Mouse (Mus musculus) CH12.LX (cell line): ENCODE results near the gene Ptgir. TPM values are rescaled to one million over a fixed set of nuclear protein-coding genes. Genes with fewer than 3 reads are reported as not detected.

Source experiments
- DNase-seq: peaks from one replicate; pipeline ENCODE4 v3.0.0-alpha.2; 2013; ENCODE audit errors: extremely low read depth
- H3K27ac ChIP-seq: 2 replicates; pipeline ENCODE4 v1.5.1; 2012; ENCODE audit warnings: low read depth, mild to moderate bottlenecking, control low read depth, moderate library complexity; ENCODE audit not compliant: insufficient read depth
- H3K27me3 ChIP-seq: replicated peaks from 2 replicates; pipeline ENCODE3; 2012; ENCODE audit warnings: inconsistent platforms
- H3K36me3 ChIP-seq, 2 experiments: replicated peaks in 1 of 2; 2 replicates each; pipeline versions ENCODE3 to v1.6.1; 2012; ENCODE audit warnings: inconsistent platforms in 1 of 2, low read length in 1 of 2, mild to moderate bottlenecking in 1 of 2, mixed read lengths in 1 of 2, moderate library complexity in 1 of 2; ENCODE audit not compliant: control insufficient read depth in 1 of 2, insufficient read depth in 1 of 2
- H3K4me1 ChIP-seq, 2 experiments: 2 replicates each; pipeline ENCODE4 v1.6.1; 2012; ENCODE audit warnings: inconsistent platforms in 1 of 2, moderate library complexity in 1 of 2; ENCODE audit not compliant: insufficient read depth in 2 of 2, control insufficient read depth in 1 of 2
- H3K4me2 ChIP-seq: 2 replicates; pipeline ENCODE4 v1.6.1; 2012; ENCODE audit warnings: low read depth, mild to moderate bottlenecking, control low read depth; ENCODE audit not compliant: poor library complexity, insufficient read depth, severe bottlenecking
- H3K4me3 ChIP-seq, 3 experiments: fragments of 150-350 bp in 1 of 3; sonication (generic) in 1 of 3; replicated peaks in 1 of 3; 2 replicates each; pipeline versions ENCODE3 to v1.5.1; 2011 to 2012; ENCODE audit warnings: low read depth in 2 of 3, low read length in 2 of 3, mild to moderate bottlenecking in 2 of 3, moderate library complexity in 2 of 3, control low read depth in 1 of 3, improper control_type of control experiment in 1 of 3, inconsistent platforms in 1 of 3, mixed read lengths in 1 of 3; ENCODE audit not compliant: poor library complexity in 1 of 3
- H3K79me2 ChIP-seq: replicated peaks from 2 replicates; pipeline ENCODE4 v1.6.1; 2012; ENCODE audit warnings: mild to moderate bottlenecking, moderate library complexity; ENCODE audit not compliant: control insufficient read depth, poor library complexity, insufficient read depth, severe bottlenecking; ENCODE audit errors: extremely low read depth
- H3K9ac ChIP-seq: 2 replicates; pipeline ENCODE4 v1.6.1; 2012; ENCODE audit warnings: low read depth, mild to moderate bottlenecking, control low read depth, moderate library complexity; ENCODE audit not compliant: insufficient read depth
- H3K9me3 ChIP-seq: replicated peaks from 2 replicates; pipeline ENCODE3; 2012; ENCODE audit warnings: low read length, inconsistent platforms, mixed read lengths
- BHLHE40 ChIP-seq: IDR thresholded peaks from 2 replicates; pipeline ENCODE4 v1.6.1; 2011; ENCODE audit warnings: mild to moderate bottlenecking, low read depth, low read length, improper control_type of control experiment
- CHD1 ChIP-seq: IDR thresholded peaks from 2 replicates; pipeline ENCODE4 v1.6.1; 2012; ENCODE audit warnings: low read depth, low read length, improper control_type of control experiment, inconsistent platforms
- CHD2 ChIP-seq: IDR thresholded peaks from 2 replicates; pipeline ENCODE4 v1.6.1; 2011; ENCODE audit warnings: low read length, improper control_type of control experiment
- CTCF ChIP-seq, 2 experiments: IDR thresholded peaks in 1 of 2; conservative IDR thresholded peaks in 1 of 2; 2 replicates each; pipeline ENCODE4 v1.5.1; 2011 to 2012; ENCODE audit warnings: low read depth in 2 of 2, low read length in 2 of 2, improper control_type of control experiment in 1 of 2, inconsistent platforms in 1 of 2, mild to moderate bottlenecking in 1 of 2, moderate library complexity in 1 of 2
- ELF1 ChIP-seq: IDR thresholded peaks from 2 replicates; pipeline ENCODE4 v1.6.1; 2014; ENCODE audit warnings: low read depth, mild to moderate bottlenecking, inconsistent platforms, low read length, improper control_type of control experiment
- HCFC1 ChIP-seq: IDR thresholded peaks from 2 replicates; pipeline ENCODE4 v1.6.1; 2012; ENCODE audit warnings: low read depth, mild to moderate bottlenecking, inconsistent platforms, low read length, improper control_type of control experiment
- IRF4 ChIP-seq: IDR thresholded peaks from 2 replicates; pipeline ENCODE4 v1.6.1; 2014; ENCODE audit warnings: low read depth, mild to moderate bottlenecking, inconsistent platforms, low read length, improper control_type of control experiment
- MEF2A ChIP-seq: IDR thresholded peaks from 2 replicates; pipeline ENCODE4 v1.6.1; 2014; ENCODE audit warnings: low read depth, mild to moderate bottlenecking, inconsistent platforms, low read length, improper control_type of control experiment, borderline replicate concordance
- MXI1 ChIP-seq: IDR thresholded peaks from 2 replicates; pipeline ENCODE4 v1.6.1; 2011; ENCODE audit warnings: mild to moderate bottlenecking, low read depth, low read length, improper control_type of control experiment
- MYC ChIP-seq: IDR thresholded peaks from 2 replicates; pipeline ENCODE4 v1.6.1; 2011; ENCODE audit warnings: low read depth, mild to moderate bottlenecking, improper control_type of control experiment, low read length
- NELFE ChIP-seq: IDR thresholded peaks from 2 replicates; pipeline ENCODE4 v1.6.1; 2011; ENCODE audit warnings: low read depth, low read length, improper control_type of control experiment
- NRF1 ChIP-seq: IDR thresholded peaks from 2 replicates; pipeline ENCODE4 v1.6.1; 2014; ENCODE audit warnings: low read depth, mild to moderate bottlenecking, inconsistent platforms, low read length, improper control_type of control experiment, moderate library complexity
- POLR2A ChIP-seq: IDR thresholded peaks from 2 replicates; pipeline ENCODE4 v1.6.1; 2011; ENCODE audit warnings: low read depth, mild to moderate bottlenecking, improper control_type of control experiment, low read length
- RAD21 ChIP-seq: IDR thresholded peaks from 2 replicates; pipeline ENCODE4 v1.6.1; 2011; ENCODE audit warnings: low read depth, mild to moderate bottlenecking, low read length, improper control_type of control experiment, moderate library complexity
- SIN3A ChIP-seq: IDR thresholded peaks from 2 replicates; pipeline ENCODE4 v1.6.1; 2012; ENCODE audit warnings: low read length, improper control_type of control experiment, inconsistent platforms
- SMC3 ChIP-seq: IDR thresholded peaks from 2 replicates; pipeline ENCODE4 v1.6.1; 2011; ENCODE audit warnings: low read depth, low read length, improper control_type of control experiment
- USF1 ChIP-seq: IDR thresholded peaks from 2 replicates; pipeline ENCODE4 v1.6.1; 2014; ENCODE audit warnings: low read depth, mild to moderate bottlenecking, inconsistent platforms, low read length, improper control_type of control experiment
- ZC3H11A ChIP-seq: IDR thresholded peaks from 2 replicates; pipeline ENCODE4 v1.6.1; 2012; ENCODE audit warnings: low read depth, mild to moderate bottlenecking, inconsistent platforms, low read length, improper control_type of control experiment
- ZKSCAN1 ChIP-seq: IDR thresholded peaks from 2 replicates; pipeline ENCODE4 v1.6.1; 2012; ENCODE audit warnings: low read depth, inconsistent platforms, low read length, improper control_type of control experiment, borderline replicate concordance
- dilution Hi-C: fragments of 300-500 bp; cut with MboI; formaldehyde crosslinking; loops from 2 replicates; pipeline ENCODE4 v1.14.3; 2020; ENCODE audit warnings: low sequenced_read_pairs; ENCODE audit not compliant: extremely low pct_unique_long_range_greater_than_20kb, extremely low pct_ligation_motif_present
- in situ Hi-C: fragments of 300-500 bp; cut with MboI; formaldehyde crosslinking; loops from 3 replicates; pipeline ENCODE4 v1.14.3; 2019; ENCODE audit warnings: low sequenced_read_pairs, low pct_ligation_motif_present, low pct_unique_long_range_greater_than_20kb, mixed read lengths
- polyA plus RNA-seq: library from polyadenylated mRNA; unstranded; fragments of >175 nt; gene quantifications from 2 replicates; pipeline ENCODE4 v1.2.1, GENCODE M21; 2012; ENCODE audit warnings: low read depth; ENCODE audit not compliant: insufficient read length
- total RNA-seq, 2 experiments: library from RNA; depleted of rRNA; stranded (reverse); fragments of 300-350 nt in 1 of 2; fragments of >200 nt in 1 of 2; gene quantifications; 2 replicates each; pipeline ENCODE4 v1.2.3; 2012 to 2014

The Ptgir gene
- total and polyA plus RNA-seq, 3 experiments: 3.8 to 31.1 (median 7.0) TPM

- peak; percentile 63 for DNase-seq
- dilution Hi-C loops: no loop called here
- Histone ChIP-seq H3K27ac (peak overlapping the region; percentile 43; the same call in 1 of the 2 replicates), H3K9me3 (peaks cover 4% of the 10 kb centered on the region), H3K27me3 (peaks cover 24% of the 10 kb centered on the region), H3K4me1 (peaks cover 0 to 12% of the 10 kb centered on the region in 2 experiments; a peak in 2 of 4 replicates), H3K36me3 (no peaks in the 10 kb centered on the region), H3K9ac (peak overlapping the region; percentile 10; the same call in 1 of the 2 replicates), H3K4me2 (peak overlapping the region; percentile 82), H3K79me2 (no peaks in the 10 kb centered on the region), H3K4me3 (peak overlapping the region; percentile 49 to 53 (median 50))
- TF ChIP-seq IRF4 (0 out of 2 replicates have a peak, but pooled peaks have one; percentile 21), MXI1 (no peak), CHD1 (no peak), SIN3A (no peak; the same call in 1 of the 2 replicates), MYC (no peak), ZC3H11A (peak; percentile 35; the same call in 1 of the 2 replicates), CHD2 (no peak), SMC3 (peak; percentile 77), MEF2A (no peak), RAD21 (peak; percentile 88), POLR2A (peak; percentile 42; the same call in 1 of the 2 replicates), USF1 (no peak), NRF1 (peak; percentile 32; the same call in 1 of the 2 replicates), HCFC1 (no peak), BHLHE40 (peak; percentile 7; the same call in 1 of the 2 replicates), ZKSCAN1 (no peak), CTCF (conservative IDR thresholded peaks at IDR 0.05 in 1 of 2, IDR thresholded peaks at IDR 0.05 in 1 of 2; ENCODE audit: low read depth in 2 of 2, low read length in 2 of 2) (peak; percentile 49 to 95), ELF1 (no peak), NELFE (peak; percentile 50; the same call in 1 of the 2 replicates)
- in situ Hi-C loops: loop anchor here (5.0 kb wide), 2 partner anchors 47 to 117 kb away; no protein-coding TSS in a partner anchor
Measured at GRCm38 (mm10) chr7:16949908-16950841, 43.9 kb downstream of the Ptgir start.
